Mouse (Mus musculus): ENCODE data around the gene Cd177. TPM values are rescaled to one million over a fixed set of nuclear protein-coding genes. Genes with fewer than 3 reads are reported as not detected.

The Cd177 gene
- polyA plus RNA-seq (2012; rRNA removed): 106 and 208 TPM in 2 replicates

DNA sequence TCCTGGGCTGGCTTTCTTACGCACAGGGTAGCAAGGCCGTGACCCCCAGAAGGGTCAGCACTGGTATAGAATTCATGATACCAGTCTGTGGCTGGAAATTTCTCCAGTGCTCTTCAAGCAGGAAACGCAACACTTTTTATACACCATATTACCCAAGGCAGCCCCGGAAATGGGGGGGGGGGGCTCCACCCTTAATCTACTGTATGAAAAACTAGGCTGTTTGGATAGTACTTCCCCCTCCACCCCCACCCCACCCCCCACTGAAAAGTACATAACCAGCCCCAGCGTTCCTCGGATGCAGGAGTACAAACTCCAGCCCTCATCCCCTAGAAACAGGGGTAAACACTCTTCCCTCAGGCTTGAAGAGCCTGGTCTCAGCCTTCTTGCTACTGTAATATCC is at the start of gene Cd177:
Cd177 (minus strand) TSS at position 101 of the 400 bp plus-strand sequence.

DNA sequence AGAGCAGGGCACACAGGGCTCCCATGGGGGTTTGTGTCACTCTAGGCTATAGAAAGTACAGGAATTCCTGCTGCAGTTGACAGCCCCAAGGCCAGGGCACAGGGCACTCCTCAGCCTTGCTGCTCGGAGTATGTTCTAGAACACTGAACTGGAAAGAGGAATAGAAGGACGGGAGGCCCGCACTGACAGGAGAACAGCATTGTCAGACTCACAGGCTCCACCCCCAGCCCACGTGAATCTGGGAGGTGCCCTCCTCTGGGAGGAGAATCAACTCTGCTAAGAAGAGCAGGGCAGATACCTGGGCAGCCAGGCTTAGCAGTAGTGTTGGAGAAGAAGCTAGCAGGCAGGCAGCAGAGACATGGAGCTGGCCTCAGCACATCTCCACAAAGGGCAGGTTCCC is 16.8 kb upstream of the Cd177 start, which contains the start of gene Ceacam10:
Ceacam10 (plus strand) TSS at position 289 of the 400 bp plus-strand sequence.

DNA sequence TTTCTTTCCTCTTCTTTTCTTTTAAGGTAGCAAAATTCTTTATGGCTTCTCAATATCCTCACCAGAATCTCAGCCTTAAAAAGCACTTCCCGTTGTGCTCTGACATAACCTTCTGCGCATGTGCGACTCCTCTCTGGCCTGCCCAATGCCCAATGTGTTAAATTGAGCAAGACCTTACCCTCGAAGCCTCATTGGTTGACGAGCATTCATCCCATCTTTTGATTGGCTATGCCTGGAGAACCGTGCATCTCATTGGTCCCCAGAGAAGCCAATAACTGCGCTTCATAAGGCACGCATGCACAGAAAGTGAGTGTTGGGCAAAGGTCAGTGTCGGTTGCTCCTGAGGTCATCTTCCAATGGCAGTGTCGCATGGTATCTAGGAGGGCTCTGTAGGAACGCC is 33.3 kb downstream of the Cd177 start, which contains the start of gene Gm4763:
Gm4763 (minus strand) TSS at position 101 of the 400 bp plus-strand sequence.

DNA sequence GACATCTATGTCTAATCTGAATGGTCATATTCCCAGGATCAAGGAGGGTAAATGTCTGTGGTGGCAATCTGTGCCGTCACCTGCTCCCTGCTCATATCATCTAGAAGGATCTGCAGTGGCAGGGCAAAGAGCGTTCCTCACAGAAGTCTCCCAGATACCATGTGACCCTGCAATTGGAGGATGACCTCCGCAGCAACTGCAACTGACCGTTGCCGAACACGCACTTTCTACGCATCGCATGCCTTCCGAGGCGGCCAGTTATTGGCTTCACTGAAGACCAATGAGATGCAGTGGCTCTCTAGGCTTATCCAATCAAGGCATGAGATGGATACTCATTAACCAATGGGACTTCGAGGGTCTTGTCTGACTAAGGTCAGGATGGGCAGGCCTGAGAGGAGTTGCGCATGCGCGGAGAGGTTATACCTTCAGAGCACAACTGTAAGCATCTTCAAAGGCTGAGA is 51.2 kb downstream of the Cd177 start, which contains the start of gene BC049730:
BC049730 (plus strand) TSS at position 411 of the 461 bp plus-strand sequence.

Other genes starting within 250 kb of the Cd177 start
- not detected in 2 replicates for gene AC161166.1, start 247.9 kb downstream of the Cd177 start, polyA plus RNA-seq (2012; rRNA removed)
- 15.3 and 16.0 TPM in 2 replicates for gene Irgq, start 229.6 kb downstream of the Cd177 start, polyA plus RNA-seq (2012; rRNA removed)
- gene Pinlyp, start 214.2 kb downstream of the Cd177 start, polyA plus RNA-seq (2012; rRNA removed): 0.24 TPM in 1 of 2 replicates, not detected in the other
- 29.9 and 34.7 TPM in 2 replicates for gene Xrcc1, start 214.0 kb downstream of the Cd177 start, polyA plus RNA-seq (2012; rRNA removed)
- 766 and 787 TPM in 2 replicates for gene Ethe1, start 172.8 kb downstream of the Cd177 start, polyA plus RNA-seq (2012; rRNA removed)
- 1.2 and 1.7 TPM in 2 replicates for gene Zfp575, start 172.7 kb downstream of the Cd177 start, polyA plus RNA-seq (2012; rRNA removed)
- gene Phldb3, start 149.5 kb downstream of the Cd177 start, polyA plus RNA-seq (2012; rRNA removed): 4.4 and 5.2 TPM in 2 replicates
- gene Lypd3, start 123.8 kb downstream of the Cd177 start, polyA plus RNA-seq (2012; rRNA removed): 0.17 TPM in 1 of 2 replicates, not detected in the other
- not detected in 2 replicates for gene Tex101, start 83.6 kb downstream of the Cd177 start, polyA plus RNA-seq (2012; rRNA removed)
- not detected in 2 replicates for gene BC049730, start 51.1 kb downstream of the Cd177 start, polyA plus RNA-seq (2012; rRNA removed)
- not detected in 2 replicates for gene Gm4763, start 33.4 kb downstream of the Cd177 start, polyA plus RNA-seq (2012; rRNA removed)
- gene Ceacam10, start 16.9 kb upstream of the Cd177 start, polyA plus RNA-seq (2012; rRNA removed): 37.8 and 48.8 TPM in 2 replicates
- 3.0 and 3.1 TPM in 2 replicates for gene Gm9844, start 101.9 kb upstream of the Cd177 start, polyA plus RNA-seq (2012; rRNA removed)
- gene Lypd4, start 109.6 kb upstream of the Cd177 start, polyA plus RNA-seq (2012; rRNA removed): not detected in 2 replicates
- gene Dmrtc2, start 109.7 kb upstream of the Cd177 start, polyA plus RNA-seq (2012; rRNA removed): not detected in 2 replicates
- gene Rps19, start 124.1 kb upstream of the Cd177 start, polyA plus RNA-seq (2012; rRNA removed): 434 and 588 TPM in 2 replicates
- gene Cd79a, start 137.1 kb upstream of the Cd177 start, polyA plus RNA-seq (2012; rRNA removed): 27.2 and 28.2 TPM in 2 replicates
- 160 and 169 TPM in 2 replicates for gene Arhgef1, start 142.6 kb upstream of the Cd177 start, polyA plus RNA-seq (2012; rRNA removed)
- not detected in 2 replicates for gene Gm4881, start 184.2 kb upstream of the Cd177 start, polyA plus RNA-seq (2012; rRNA removed)
- 374 and 519 TPM in 2 replicates for gene Rabac1, start 212.4 kb upstream of the Cd177 start, polyA plus RNA-seq (2012; rRNA removed)
- 1.3 and 1.8 TPM in 2 replicates for gene Atp1a3, start 245.6 kb upstream of the Cd177 start, polyA plus RNA-seq (2012; rRNA removed)